Mouse (Mus musculus) neural tube, embryonic 12.5 days (tissue): ENCODE results near the gene Tnfrsf1b. TPM values are rescaled to one million over a fixed set of nuclear protein-coding genes. Genes with fewer than 3 reads are reported as not detected.

Experiments used
- ATAC-seq: fragments of 200-750 bp; cut with Nextera tagmentation; 2 replicates; pipeline ENCODE4 v1.8.0; 2017; ENCODE audit warnings: low read depth, mild to moderate bottlenecking, moderate TSS enrichment, moderate library complexity; ENCODE audit not compliant: low FRiP score
- H3K27ac ChIP-seq: fragments of 300-500 bp; sonication (generic); 2 replicates; pipeline ENCODE4 v1.5.1; 2016
- H3K27me3 ChIP-seq: fragments of 300-500 bp; sonication (generic); replicated peaks from 2 replicates; pipeline ENCODE4 v1.6.1; 2016; ENCODE audit warnings: mild to moderate bottlenecking
- H3K36me3 ChIP-seq: fragments of 300-500 bp; sonication (generic); 2 replicates; pipeline ENCODE4 v1.6.1; 2016; ENCODE audit warnings: mild to moderate bottlenecking
- H3K4me1 ChIP-seq: fragments of 300-500 bp; sonication (generic); 2 replicates; pipeline ENCODE4 v1.6.1; 2016
- H3K4me2 ChIP-seq: fragments of 300-500 bp; sonication (generic); replicated peaks from 2 replicates; pipeline ENCODE4 v1.6.1; 2016; ENCODE audit warnings: mild to moderate bottlenecking
- H3K4me3 ChIP-seq: fragments of 300-500 bp; sonication (generic); 2 replicates; pipeline ENCODE4 v1.5.1; 2016
- H3K9ac ChIP-seq: fragments of 300-500 bp; sonication (generic); 2 replicates; pipeline ENCODE4 v1.6.1; 2016; ENCODE audit warnings: mild to moderate bottlenecking
- H3K9me3 ChIP-seq: fragments of 300-500 bp; sonication (generic); 2 replicates; pipeline ENCODE4 v1.6.1; 2016; ENCODE audit warnings: mild to moderate bottlenecking
- WGBS: fragments of 180-500 bp; shearing (Covaris S2); methylation state at CpG from one replicate; pipeline ENCODE4 v1.1.7; 2016; 5-methylcytosine and 5-hydroxymethylcytosine counted together
- polyA plus RNA-seq: library from polyadenylated mRNA; unstranded; fragments of >200 nt; fragmentation: Nextera tagmentation; extraction: Ambion mirVana; gene quantifications from 2 replicates; pipeline ENCODE4 v1.2.1, GENCODE M21; 2016

Gene Tnfrsf1b
- polyA plus RNA-seq, 1 experiment from 2014 or later, result 2.9 TPM

DNA sequence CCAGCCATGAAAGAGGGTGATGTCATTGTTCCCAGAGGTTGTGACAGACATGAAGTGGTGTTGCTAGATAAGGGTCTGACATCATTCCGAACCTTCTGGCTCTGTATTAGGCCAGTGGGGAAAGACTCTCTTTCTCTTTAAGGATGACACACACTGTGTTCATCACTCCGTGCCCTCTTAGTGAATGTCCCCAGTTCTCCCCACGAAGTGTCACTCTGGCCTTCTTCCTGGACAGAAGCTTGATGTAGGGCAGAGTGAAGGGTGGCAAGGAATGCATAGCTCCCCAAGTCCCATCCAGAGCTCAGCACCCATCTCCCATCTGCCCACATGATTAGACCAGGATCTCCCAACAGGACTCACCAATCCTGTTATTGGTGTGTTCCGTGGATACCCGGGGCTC is 27.3 kb upstream of the Tnfrsf1b start:
- 90% methylated on average over 5 of the region's 5 CpGs for WGBS
- H3K9me3 ChIP-seq, result no peaks in the 10 kb centered on the region
- no peak for ATAC-seq

GRCm38 (mm10) chr4:145272763-145273162 is 26.1 kb upstream of the Tnfrsf1b start:
- WGBS, result 88% methylated on average over 1 of the region's 1 CpGs
- no peaks in the 10 kb centered on the region for H3K4me1 ChIP-seq
- H3K9ac ChIP-seq, result no peak overlapping the region
- no peaks in the 10 kb centered on the region for H3K9me3 ChIP-seq
- ATAC-seq, result no peak
- no peaks in the 10 kb centered on the region for H3K27me3 ChIP-seq
- no peak overlapping the region for H3K4me3 ChIP-seq
- no peak overlapping the region for H3K4me2 ChIP-seq
- H3K27ac ChIP-seq, result no peak overlapping the region
- no peaks in the 10 kb centered on the region for H3K36me3 ChIP-seq

More for the DNA sequence above, 27.3 kb upstream of the Tnfrsf1b start:
- Histone ChIP-seq H3K4me1 (no peaks in the 10 kb centered on the region), H3K4me2 (no peak overlapping the region), H3K27ac (no peak overlapping the region), H3K4me3 (no peak overlapping the region), H3K27me3 (no peaks in the 10 kb centered on the region), H3K36me3 (no peaks in the 10 kb centered on the region), H3K9ac (no peak overlapping the region)

DNA sequence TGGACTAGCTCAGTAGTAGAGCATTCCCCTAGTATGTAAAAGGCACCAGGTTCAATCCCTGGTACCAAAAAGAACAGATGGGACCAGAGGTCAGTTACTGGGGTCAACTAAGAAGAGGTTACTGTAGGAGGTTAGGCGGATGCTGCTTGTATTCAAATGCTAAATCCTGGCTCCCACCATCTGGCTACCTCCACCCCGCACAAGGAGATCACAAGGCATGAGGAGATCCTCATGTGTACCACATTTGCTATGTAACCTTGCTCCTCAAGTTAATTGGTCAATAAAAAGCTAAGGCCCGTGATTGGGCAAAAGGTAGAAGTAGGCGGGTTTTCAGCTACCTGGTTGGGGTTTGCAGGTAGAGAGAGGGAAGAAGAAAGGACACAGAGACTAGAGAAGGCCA is 25.0 kb upstream of the Tnfrsf1b start:
- no peaks in the 10 kb centered on the region for H3K36me3 ChIP-seq
- H3K27ac ChIP-seq, result no peak overlapping the region
- no peaks in the 10 kb centered on the region for H3K9me3 ChIP-seq
- H3K4me1 ChIP-seq, result no peaks in the 10 kb centered on the region
- no peak overlapping the region for H3K4me3 ChIP-seq
- no peak overlapping the region for H3K9ac ChIP-seq
- H3K4me2 ChIP-seq, result no peak overlapping the region
- no peaks in the 10 kb centered on the region for H3K27me3 ChIP-seq
- WGBS, result 76% methylated on average over 4 of the region's 4 CpGs
- no peak for ATAC-seq

- H3K4me2 ChIP-seq, result no peak overlapping the region
- no peak overlapping the region for H3K9ac ChIP-seq
- H3K4me3 ChIP-seq, result no peak overlapping the region
- H3K36me3 ChIP-seq, result no peaks in the 10 kb centered on the region
- WGBS, result 88% methylated on average over 5 of the region's 5 CpGs
- H3K4me1 ChIP-seq, result no peaks in the 10 kb centered on the region
- no peak overlapping the region for H3K27ac ChIP-seq
- no peak for ATAC-seq
- no peaks in the 10 kb centered on the region for H3K9me3 ChIP-seq
- H3K27me3 ChIP-seq, result no peaks in the 10 kb centered on the region
Measured at GRCm38 (mm10) chr4:145270136-145270535, 23.5 kb upstream of the Tnfrsf1b start.

- Histone ChIP-seq H3K9me3 (no peaks in the 10 kb centered on the region), H3K4me3 (no peak overlapping the region), H3K36me3 (no peaks in the 10 kb centered on the region), H3K9ac (no peak overlapping the region), H3K4me1 (no peaks in the 10 kb centered on the region), H3K4me2 (no peak overlapping the region), H3K27ac (no peak overlapping the region), H3K27me3 (no peaks in the 10 kb centered on the region)
- no peak for ATAC-seq
- 92% methylated on average over 4 of the region's 4 CpGs for WGBS
Measured at GRCm38 (mm10) chr4:145267631-145268110, 21.0 kb upstream of the Tnfrsf1b start.

DNA sequence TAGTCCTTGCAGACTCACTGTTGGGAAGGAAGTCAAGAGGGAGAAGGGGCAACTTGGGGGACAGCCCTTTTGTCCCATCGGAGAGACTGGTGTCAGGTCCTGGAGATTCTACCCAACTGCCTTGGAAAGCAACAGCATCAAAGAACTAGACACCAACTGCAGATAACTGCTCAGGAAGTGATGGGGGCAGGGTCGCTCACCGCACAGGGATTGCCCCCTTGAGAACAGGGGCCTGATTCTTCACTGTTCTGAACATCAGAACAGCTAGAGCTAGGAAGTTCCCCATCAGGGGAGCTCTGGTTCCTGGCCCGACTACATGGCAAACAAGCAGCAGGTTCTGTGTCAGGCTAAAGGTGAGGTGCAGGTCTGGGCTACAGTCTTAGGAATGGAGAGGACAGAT is 19.8 kb upstream of the Tnfrsf1b start:
- Histone ChIP-seq H3K4me3 (no peak overlapping the region), H3K36me3 (no peaks in the 10 kb centered on the region), H3K27ac (no peak overlapping the region), H3K9me3 (0 out of 2 replicates have a peak, but pooled peaks cover 5% of the 10 kb centered on the region), H3K4me2 (no peak overlapping the region), H3K27me3 (no peaks in the 10 kb centered on the region), H3K4me1 (no peaks in the 10 kb centered on the region), H3K9ac (no peak overlapping the region)
- no peak for ATAC-seq
- 84% methylated on average over 4 of the region's 4 CpGs for WGBS

DNA sequence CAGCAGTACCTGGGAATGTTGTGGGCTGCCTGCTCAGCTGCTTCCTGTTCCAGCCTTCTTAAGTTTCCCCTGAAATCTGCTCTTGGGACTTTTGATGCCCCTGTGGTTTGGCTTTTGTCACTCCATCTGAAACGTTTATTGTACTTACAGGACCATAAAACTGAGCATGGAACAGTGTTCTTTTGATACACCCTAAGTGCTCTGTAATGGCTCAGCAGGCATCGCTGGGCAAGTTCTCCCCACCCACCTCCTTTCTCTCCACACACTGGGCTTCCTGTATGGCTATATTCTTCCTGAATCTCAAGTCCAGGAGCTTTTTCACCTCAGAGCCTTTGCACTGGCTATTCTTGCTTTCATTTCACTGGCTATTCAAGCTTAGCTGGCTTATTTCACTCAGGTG is 18.1 kb upstream of the Tnfrsf1b start:
- H3K9me3 ChIP-seq, result 0 out of 2 replicates have a peak, but pooled peaks cover 5% of the 10 kb centered on the region
- no peaks in the 10 kb centered on the region for H3K4me1 ChIP-seq
- H3K4me3 ChIP-seq, result no peak overlapping the region
- no peak overlapping the region for H3K4me2 ChIP-seq
- 13% methylated on average over 2 of the region's 2 CpGs for WGBS
- H3K36me3 ChIP-seq, result no peaks in the 10 kb centered on the region
- H3K27ac ChIP-seq, result no peak overlapping the region
- no peak for ATAC-seq
- no peak overlapping the region for H3K9ac ChIP-seq
- no peaks in the 10 kb centered on the region for H3K27me3 ChIP-seq

GRCm38 (mm10) chr4:145263583-145263982 is 16.9 kb upstream of the Tnfrsf1b start:
- Histone ChIP-seq H3K27ac (no peak overlapping the region), H3K4me3 (no peak overlapping the region), H3K4me2 (no peak overlapping the region), H3K9ac (no peak overlapping the region), H3K27me3 (no peaks in the 10 kb centered on the region), H3K9me3 (0 out of 2 replicates have a peak, but pooled peaks cover 5% of the 10 kb centered on the region), H3K36me3 (no peaks in the 10 kb centered on the region), H3K4me1 (no peaks in the 10 kb centered on the region)
- WGBS, result 93% methylated on average over 1 of the region's 1 CpGs
- no peak for ATAC-seq

DNA sequence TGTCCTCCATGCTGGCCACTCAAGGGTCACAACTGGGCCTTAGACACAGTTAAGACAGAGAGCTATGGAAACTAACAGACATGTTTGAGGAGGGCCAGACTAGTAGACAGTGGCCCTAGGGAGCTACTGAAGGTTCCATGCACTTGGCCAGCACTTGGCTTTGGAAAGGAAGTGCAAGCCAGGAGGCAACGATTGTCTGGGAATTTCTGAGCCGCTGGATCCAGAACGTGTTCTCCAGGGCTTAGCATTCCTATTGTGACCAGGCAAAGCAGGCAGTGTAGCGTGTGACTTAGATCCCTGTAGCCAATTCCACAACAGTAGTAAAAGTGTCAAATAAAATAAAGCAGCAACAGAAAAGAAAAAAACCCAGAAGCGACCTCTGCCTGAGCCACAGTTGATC is 14.1 kb upstream of the Tnfrsf1b start:
- H3K27ac ChIP-seq, result no peak overlapping the region
- H3K4me2 ChIP-seq, result no peak overlapping the region
- no peaks in the 10 kb centered on the region for H3K27me3 ChIP-seq
- no peak overlapping the region for H3K4me3 ChIP-seq
- no peaks in the 10 kb centered on the region for H3K4me1 ChIP-seq
- no peak for ATAC-seq
- WGBS, result 81% methylated on average over 5 of the region's 5 CpGs
- no peak overlapping the region for H3K9ac ChIP-seq
- no peaks in the 10 kb centered on the region for H3K36me3 ChIP-seq
- H3K9me3 ChIP-seq, result 0 out of 2 replicates have a peak, but pooled peaks cover 5% of the 10 kb centered on the region

DNA sequence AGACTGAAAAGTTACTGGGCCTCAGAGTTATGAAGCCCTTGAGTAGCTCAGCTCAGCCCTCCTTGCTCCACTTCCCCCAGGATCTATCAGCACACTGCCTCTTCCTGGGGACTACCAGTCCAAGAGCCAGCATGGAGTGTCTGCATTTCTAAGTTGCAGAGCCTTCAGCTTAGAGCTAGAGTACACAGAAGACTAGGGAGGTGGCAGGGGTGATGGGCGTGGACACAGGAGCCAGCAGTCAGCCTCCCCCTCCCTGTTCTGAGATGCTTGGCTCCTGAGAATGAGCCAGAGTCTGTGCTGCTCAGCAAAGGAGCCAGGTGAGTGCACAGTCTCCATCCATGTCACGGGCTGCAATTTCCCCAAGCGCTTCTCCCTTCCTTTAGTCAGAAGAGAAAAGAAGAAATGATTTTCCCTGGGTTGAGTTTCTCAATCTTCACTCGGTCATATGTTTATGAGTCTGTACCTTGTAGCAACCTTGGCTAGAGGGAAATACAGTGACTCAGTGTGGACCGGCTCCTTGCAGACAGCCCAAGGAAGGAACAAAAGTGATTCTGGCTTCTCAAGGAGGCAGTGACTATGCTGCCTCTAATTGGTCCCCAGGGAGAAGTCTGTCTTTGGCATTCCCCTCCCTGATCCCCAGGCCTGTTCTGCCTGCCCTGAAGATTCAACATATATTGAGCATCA is 11.2 kb upstream of the Tnfrsf1b start:
- 71% methylated on average over 5 of the region's 5 CpGs for WGBS
- Histone ChIP-seq H3K9me3 (0 out of 2 replicates have a peak, but pooled peaks cover 5% of the 10 kb centered on the region), H3K36me3 (no peaks in the 10 kb centered on the region), H3K4me2 (no peak overlapping the region), H3K4me3 (no peak overlapping the region), H3K27ac (no peak overlapping the region), H3K9ac (no peak overlapping the region), H3K27me3 (no peaks in the 10 kb centered on the region), H3K4me1 (no peaks in the 10 kb centered on the region)
- ATAC-seq, result no peak

GRCm38 (mm10) chr4:145256144-145256543 is 9.5 kb upstream of the Tnfrsf1b start:
- Histone ChIP-seq H3K4me3 (no peak overlapping the region), H3K9ac (no peak overlapping the region), H3K4me1 (no peaks in the 10 kb centered on the region), H3K9me3 (no peaks in the 10 kb centered on the region), H3K4me2 (no peak overlapping the region), H3K27ac (no peak overlapping the region), H3K27me3 (no peaks in the 10 kb centered on the region), H3K36me3 (no peaks in the 10 kb centered on the region)
- WGBS, result 95% methylated on average over 5 of the region's 5 CpGs
- no peak for ATAC-seq

DNA sequence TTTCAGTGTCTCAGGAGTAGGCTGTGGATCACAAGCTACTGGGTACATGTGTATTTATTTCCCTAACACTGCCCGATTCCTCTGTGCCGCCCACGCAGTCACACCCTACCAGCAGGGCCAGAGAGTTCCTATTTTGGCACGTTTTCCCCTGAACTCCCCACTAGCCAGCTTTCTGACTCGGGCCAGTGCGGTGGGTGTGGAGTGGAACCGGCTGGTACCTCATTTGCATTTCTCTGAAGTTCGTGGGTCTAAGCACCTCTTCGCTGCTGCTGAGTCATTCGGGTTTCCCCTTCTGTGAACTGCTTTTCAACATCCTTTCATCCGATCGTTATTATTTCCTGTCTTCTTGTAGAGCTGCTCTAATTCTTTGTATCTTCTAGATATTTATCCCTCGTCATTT is 7.7 kb upstream of the Tnfrsf1b start:
- H3K4me1 ChIP-seq, result no peaks in the 10 kb centered on the region
- no peak overlapping the region for H3K27ac ChIP-seq
- WGBS, result 58% methylated on average over 13 of the region's 13 CpGs
- H3K9ac ChIP-seq, result no peak overlapping the region
- no peak overlapping the region for H3K4me2 ChIP-seq
- no peaks in the 10 kb centered on the region for H3K27me3 ChIP-seq
- H3K4me3 ChIP-seq, result no peak overlapping the region
- H3K9me3 ChIP-seq, result no peaks in the 10 kb centered on the region
- no peak for ATAC-seq
- H3K36me3 ChIP-seq, result no peaks in the 10 kb centered on the region

- no peaks in the 10 kb centered on the region for H3K9me3 ChIP-seq
- H3K36me3 ChIP-seq, result no peaks in the 10 kb centered on the region
- no peak for ATAC-seq
- H3K4me1 ChIP-seq, result no peaks in the 10 kb centered on the region
- no peak overlapping the region for H3K4me2 ChIP-seq
- WGBS, result 90% methylated on average over 8 of the region's 8 CpGs
- no peak overlapping the region for H3K27ac ChIP-seq
- H3K4me3 ChIP-seq, result no peak overlapping the region
- H3K27me3 ChIP-seq, result no peaks in the 10 kb centered on the region
- no peak overlapping the region for H3K9ac ChIP-seq
Measured at GRCm38 (mm10) chr4:145252611-145253010, 5.9 kb upstream of the Tnfrsf1b start.
